Mouse (Mus musculus) urinary bladder, postnatal 14 days (tissue): Measurements from ENCODE around the gene Nat8f5.
"Not testable (repeated sequence)": the region's sequence is repeated elsewhere in the genome, so short reads cannot be mapped to it uniquely, and the experiment has no call there.

ENCODE experiments used
- DNase-seq: peaks from one replicate; pipeline ENCODE4 v3.0.0; 2021; ENCODE audit warnings: low spot score

Nat8f5 gene

GRCm38 (mm10) chr6:85836098-85836497 is 15.3 kb upstream of the Nat8f5 start:
- DNase-seq: not testable (repeated sequence)

- not testable (repeated sequence) for DNase-seq
Observed at GRCm38 (mm10) chr6:85835104-85835503, 14.3 kb upstream of the Nat8f5 start.

GRCm38 (mm10) chr6:85834504-85835100 is 13.8 kb upstream of the Nat8f5 start:
- DNase-seq: not testable (repeated sequence)

- DNase-seq: no peak
Observed at GRCm38 (mm10) chr6:85831796-85832321, 11.1 kb upstream of the Nat8f5 start, which contains the start of gene Nat8. Gene Nat8, minus strand, starts transcription at chr6:85832082.

- no peak for DNase-seq
Observed at GRCm38 (mm10) chr6:85829462-85829861, 8.7 kb upstream of the Nat8f5 start.

- no peak for DNase-seq
Observed at GRCm38 (mm10) chr6:85825886-85826285, 5.1 kb upstream of the Nat8f5 start.

- DNase-seq: no peak
Observed at GRCm38 (mm10) chr6:85823382-85824090, 2.8 kb upstream of the Nat8f5 start.

GRCm38 (mm10) chr6:85822286-85822685 is 1.5 kb upstream of the Nat8f5 start:
- no peak for DNase-seq

GRCm38 (mm10) chr6:85818338-85818737 is 2.4 kb downstream of the Nat8f5 start:
- DNase-seq: no peak

GRCm38 (mm10) chr6:85813339-85813738 is 7.4 kb downstream of the Nat8f5 start:
- no peak for DNase-seq

- DNase-seq: not testable (repeated sequence)
Observed at GRCm38 (mm10) chr6:85810942-85811537, 9.7 kb downstream of the Nat8f5 start.

GRCm38 (mm10) chr6:85810514-85810913 is 10.3 kb downstream of the Nat8f5 start:
- DNase-seq: not testable (repeated sequence)

GRCm38 (mm10) chr6:85809784-85810183 is 11.0 kb downstream of the Nat8f5 start:
- DNase-seq: not testable (repeated sequence)

- DNase-seq: not testable (repeated sequence)
Observed at GRCm38 (mm10) chr6:85803180-85803579, 17.6 kb downstream of the Nat8f5 start.
